Mouse (Mus musculus) lung, embryonic 16.5 days (tissue): ENCODE data around the gene Sos1. TPM values are rescaled to one million over a fixed set of nuclear protein-coding genes. Genes with fewer than 3 reads are reported as not detected.

ENCODE experiments used
- ATAC-seq: fragments of 200-750 bp; cut with Nextera tagmentation; 2 replicates; pipeline ENCODE4 v1.8.0; 2017; ENCODE audit warnings: low read depth, mild to moderate bottlenecking, moderate library complexity
- H3K27ac ChIP-seq: fragments of 300-500 bp; sonication (generic); 2 replicates; pipeline ENCODE4 v1.5.1; 2014; ENCODE audit warnings: mild to moderate bottlenecking, control low read depth, low read length
- H3K27me3 ChIP-seq: fragments of 300-500 bp; sonication (generic); 2 replicates; pipeline ENCODE4 v1.6.1; 2014; ENCODE audit warnings: low read depth, low read length, mixed read lengths; ENCODE audit not compliant: control insufficient read depth, insufficient read depth
- H3K36me3 ChIP-seq: fragments of 300-500 bp; sonication (generic); 2 replicates; pipeline ENCODE4 v1.6.1; 2014; ENCODE audit warnings: low read length; ENCODE audit not compliant: control insufficient read depth, insufficient read depth
- H3K4me1 ChIP-seq: fragments of 300-500 bp; sonication (generic); replicated peaks from 2 replicates; pipeline ENCODE4 v1.6.1; 2014; ENCODE audit warnings: low read length, mixed read lengths; ENCODE audit not compliant: control insufficient read depth, insufficient read depth
- H3K4me2 ChIP-seq: fragments of 300-500 bp; sonication (generic); 2 replicates; pipeline ENCODE4 v1.6.1; 2014; ENCODE audit warnings: low read depth, low read length, control low read depth
- H3K4me3 ChIP-seq: fragments of 300-500 bp; sonication (generic); 2 replicates; pipeline ENCODE4 v1.5.1; 2014; ENCODE audit warnings: mild to moderate bottlenecking, low read length, control low read depth
- H3K9ac ChIP-seq: fragments of 300-500 bp; sonication (generic); 2 replicates; pipeline ENCODE4 v1.6.1; 2014; ENCODE audit warnings: low read length, control low read depth
- H3K9me3 ChIP-seq: fragments of 300-500 bp; sonication (generic); 2 replicates; pipeline ENCODE4 v1.6.1; 2016; ENCODE audit warnings: low read length; ENCODE audit not compliant: control insufficient read depth
- WGBS: fragments of 180-500 bp; shearing (Covaris S2); extraction: QIAGEN DNeasy Blood & Tissue Kit; methylation state at CpG from one replicate; pipeline ENCODE4 v1.1.7; 2014; 5-methylcytosine and 5-hydroxymethylcytosine counted together
- polyA plus RNA-seq: library from polyadenylated mRNA; unstranded; fragments of >200 nt; fragmentation: Nextera tagmentation; extraction: Ambion mirVana; gene quantifications from 2 replicates; pipeline ENCODE4 v1.2.1, GENCODE M21; 2015

Gene Sos1
- polyA plus RNA-seq, 1 experiment from 2014 or later = 3.5 TPM

- Histone ChIP-seq H3K27ac (no peak overlapping the region), H3K4me3 (no peak overlapping the region), H3K4me2 (no peak overlapping the region), H3K4me1 (no peaks in the 10 kb centered on the region), H3K9ac (no peak overlapping the region), H3K36me3 (peaks cover 19% of the 10 kb centered on the region), H3K9me3 (no peaks in the 10 kb centered on the region), H3K27me3 (no peaks in the 10 kb centered on the region)
- WGBS = 88% methylated on average over 5 of the region's 5 CpGs
- ATAC-seq = no peak
Measured at GRCm38 (mm10) chr17:80446470-80446869, 33.8 kb downstream of the Sos1 start.

- no peak overlapping the region for H3K27ac ChIP-seq
- no peak overlapping the region for H3K4me2 ChIP-seq
- no peaks in the 10 kb centered on the region for H3K9me3 ChIP-seq
- H3K9ac ChIP-seq = no peak overlapping the region
- WGBS = 85% methylated on average over 7 of the region's 7 CpGs
- no peak overlapping the region for H3K4me3 ChIP-seq
- no peak for ATAC-seq
- no peaks in the 10 kb centered on the region for H3K27me3 ChIP-seq
- H3K4me1 ChIP-seq = no peaks in the 10 kb centered on the region
- peaks cover 19% of the 10 kb centered on the region for H3K36me3 ChIP-seq
Measured at GRCm38 (mm10) chr17:80445433-80445832, 34.8 kb downstream of the Sos1 start.

- Histone ChIP-seq H3K4me2 (no peak overlapping the region), H3K27ac (no peak overlapping the region), H3K9ac (no peak overlapping the region), H3K36me3 (peaks cover 7% of the 10 kb centered on the region), H3K27me3 (no peaks in the 10 kb centered on the region), H3K4me3 (no peak overlapping the region), H3K4me1 (no peaks in the 10 kb centered on the region), H3K9me3 (no peaks in the 10 kb centered on the region)
- no peak for ATAC-seq
- WGBS = 83% methylated on average over 5 of the region's 5 CpGs
Measured at GRCm38 (mm10) chr17:80435680-80436079, 44.6 kb downstream of the Sos1 start.

GRCm38 (mm10) chr17:80434430-80434829 is 45.8 kb downstream of the Sos1 start:
- peaks cover 7% of the 10 kb centered on the region for H3K36me3 ChIP-seq
- no peak overlapping the region for H3K4me2 ChIP-seq
- ATAC-seq = no peak
- no peak overlapping the region for H3K9ac ChIP-seq
- no peaks in the 10 kb centered on the region for H3K4me1 ChIP-seq
- H3K27me3 ChIP-seq = no peaks in the 10 kb centered on the region
- 76% methylated on average over 3 of the region's 3 CpGs for WGBS
- no peak overlapping the region for H3K27ac ChIP-seq
- no peak overlapping the region for H3K4me3 ChIP-seq
- H3K9me3 ChIP-seq = no peaks in the 10 kb centered on the region

- Histone ChIP-seq H3K27me3 (no peaks in the 10 kb centered on the region), H3K27ac (no peak overlapping the region), H3K9ac (no peak overlapping the region), H3K4me3 (no peak overlapping the region), H3K4me2 (no peak overlapping the region), H3K36me3 (peaks cover 7% of the 10 kb centered on the region), H3K9me3 (no peaks in the 10 kb centered on the region), H3K4me1 (no peaks in the 10 kb centered on the region)
- WGBS = 95% methylated on average over 9 of the region's 9 CpGs
- ATAC-seq = no peak
Measured at GRCm38 (mm10) chr17:80431997-80432396, 48.3 kb downstream of the Sos1 start.

- ATAC-seq = no peak
- Histone ChIP-seq H3K4me2 (no peak overlapping the region), H3K4me1 (no peaks in the 10 kb centered on the region), H3K4me3 (no peak overlapping the region), H3K27ac (no peak overlapping the region), H3K27me3 (no peaks in the 10 kb centered on the region), H3K36me3 (peaks cover under 1% of the 10 kb centered on the region), H3K9ac (no peak overlapping the region), H3K9me3 (no peaks in the 10 kb centered on the region)
- 59% methylated on average over 2 of the region's 2 CpGs for WGBS
Measured at GRCm38 (mm10) chr17:80427966-80428365, 52.3 kb downstream of the Sos1 start.

- H3K9ac ChIP-seq = no peak overlapping the region
- no peak for ATAC-seq
- peaks cover 11% of the 10 kb centered on the region for H3K36me3 ChIP-seq
- H3K4me3 ChIP-seq = no peak overlapping the region
- WGBS = 54% methylated on average over 5 of the region's 5 CpGs
- no peaks in the 10 kb centered on the region for H3K9me3 ChIP-seq
- H3K27ac ChIP-seq = no peak overlapping the region
- H3K27me3 ChIP-seq = no peaks in the 10 kb centered on the region
- H3K4me2 ChIP-seq = no peak overlapping the region
- H3K4me1 ChIP-seq = no peaks in the 10 kb centered on the region
Measured at GRCm38 (mm10) chr17:80426901-80427300, 53.4 kb downstream of the Sos1 start.

GRCm38 (mm10) chr17:80426171-80426570 is 54.1 kb downstream of the Sos1 start:
- Histone ChIP-seq H3K27ac (no peak overlapping the region), H3K27me3 (no peaks in the 10 kb centered on the region), H3K9me3 (no peaks in the 10 kb centered on the region), H3K36me3 (peaks cover 11% of the 10 kb centered on the region), H3K4me3 (no peak overlapping the region), H3K4me1 (no peaks in the 10 kb centered on the region), H3K4me2 (no peak overlapping the region), H3K9ac (no peak overlapping the region)
- no peak for ATAC-seq
- 81% methylated on average over 7 of the region's 7 CpGs for WGBS

GRCm38 (mm10) chr17:80420998-80421397 is 59.3 kb downstream of the Sos1 start:
- H3K9me3 ChIP-seq = no peaks in the 10 kb centered on the region
- no peaks in the 10 kb centered on the region for H3K4me1 ChIP-seq
- no peak overlapping the region for H3K4me2 ChIP-seq
- H3K4me3 ChIP-seq = no peak overlapping the region
- no peaks in the 10 kb centered on the region for H3K27me3 ChIP-seq
- no peak overlapping the region for H3K9ac ChIP-seq
- H3K36me3 ChIP-seq = peaks cover 19% of the 10 kb centered on the region
- no peak overlapping the region for H3K27ac ChIP-seq
- 94% methylated on average over 1 of the region's 1 CpGs for WGBS
- ATAC-seq = no peak

GRCm38 (mm10) chr17:80418572-80419210 is 61.6 kb downstream of the Sos1 start:
- WGBS = 85% methylated on average over 10 of the region's 10 CpGs
- H3K4me3 ChIP-seq = no peak overlapping the region
- no peaks in the 10 kb centered on the region for H3K4me1 ChIP-seq
- H3K9me3 ChIP-seq = no peaks in the 10 kb centered on the region
- ATAC-seq = no peak
- H3K27ac ChIP-seq = no peak overlapping the region
- H3K27me3 ChIP-seq = no peaks in the 10 kb centered on the region
- H3K4me2 ChIP-seq = no peak overlapping the region
- H3K9ac ChIP-seq = no peak overlapping the region
- H3K36me3 ChIP-seq = peaks cover 22% of the 10 kb centered on the region
